Mouse (Mus musculus) heart, embryonic 13.5 days (tissue): Measurements from ENCODE around the gene Rem1. TPM values are rescaled to one million over a fixed set of nuclear protein-coding genes. Genes with fewer than 3 reads are reported as not detected.

Experiments used
- ATAC-seq: fragments of 200-750 bp; cut with Nextera tagmentation; 2 replicates; pipeline ENCODE4 v1.8.0; 2017; ENCODE audit warnings: moderate TSS enrichment; ENCODE audit not compliant: insufficient number of reproducible peaks, low FRiP score, low TSS enrichment; ENCODE audit errors: extremely low read depth
- H3K27ac ChIP-seq: fragments of 300-500 bp; sonication (generic); replicated peaks from 2 replicates; pipeline ENCODE4 v1.5.1; 2015; ENCODE audit warnings: moderate library complexity, mild to moderate bottlenecking, inconsistent platforms
- H3K27me3 ChIP-seq: fragments of 300-500 bp; sonication (generic); replicated peaks from 2 replicates; pipeline ENCODE4 v1.6.1; 2015; ENCODE audit warnings: mild to moderate bottlenecking, inconsistent platforms
- H3K36me3 ChIP-seq: fragments of 300-500 bp; sonication (generic); 2 replicates; pipeline ENCODE4 v1.6.1; 2015; ENCODE audit warnings: mild to moderate bottlenecking, inconsistent platforms
- H3K4me1 ChIP-seq: fragments of 300-500 bp; sonication (generic); 2 replicates; pipeline ENCODE4 v1.6.1; 2015; ENCODE audit warnings: inconsistent platforms
- H3K4me2 ChIP-seq: fragments of 300-500 bp; sonication (generic); 2 replicates; pipeline ENCODE4 v1.6.1; 2015; ENCODE audit warnings: inconsistent platforms, mild to moderate bottlenecking, moderate library complexity
- H3K4me3 ChIP-seq: fragments of 300-500 bp; sonication (generic); 2 replicates; pipeline ENCODE4 v1.5.1; 2015; ENCODE audit warnings: moderate library complexity, mild to moderate bottlenecking, inconsistent platforms
- H3K9ac ChIP-seq: fragments of 300-500 bp; sonication (generic); 2 replicates; pipeline ENCODE4 v1.6.1; 2015; ENCODE audit warnings: inconsistent platforms, mild to moderate bottlenecking, moderate library complexity
- H3K9me3 ChIP-seq: fragments of 300-500 bp; sonication (generic); 2 replicates; pipeline ENCODE4 v1.6.1; 2016; ENCODE audit warnings: inconsistent platforms
- WGBS: fragments of 180-500 bp; shearing (Covaris S2); methylation state at CpG from one replicate; pipeline ENCODE4 v1.1.7; 2015; ENCODE audit warnings: mixed read lengths; 5-methylcytosine and 5-hydroxymethylcytosine counted together
- polyA plus RNA-seq: library from polyadenylated mRNA; unstranded; fragments of >200 nt; fragmentation: Nextera tagmentation; extraction: Ambion mirVana; gene quantifications from 2 replicates; pipeline ENCODE4 v1.2.1, GENCODE M21; 2015

Rem1 gene
- polyA plus RNA-seq, 1 experiment from 2014 or later: 10.5 TPM

DNA sequence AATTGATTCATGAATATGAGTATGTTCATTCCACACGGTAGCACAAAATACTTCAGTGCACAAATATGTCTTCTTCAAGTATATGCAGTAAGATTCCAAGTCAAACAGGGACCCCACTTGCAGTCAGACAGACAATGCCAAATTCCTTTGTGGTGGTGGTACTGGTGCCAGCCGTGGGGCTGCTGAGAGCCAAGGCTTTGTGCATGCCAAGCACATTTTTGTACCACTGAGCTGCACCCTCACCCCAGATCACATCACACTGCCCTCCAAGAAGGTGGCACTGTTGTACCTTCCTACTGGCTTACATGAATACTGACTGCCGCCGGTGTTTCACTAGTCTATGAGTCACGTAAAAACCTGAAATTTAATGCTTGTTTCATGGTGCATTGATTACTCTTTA is 52.2 kb downstream of the Rem1 start:
- H3K4me3 ChIP-seq: no peak overlapping the region
- no peak for ATAC-seq
- H3K4me1 ChIP-seq: peaks cover 37% of the 10 kb centered on the region
- no peaks in the 10 kb centered on the region for H3K27me3 ChIP-seq
- WGBS: 85% methylated on average over 5 of the region's 5 CpGs
- no peaks in the 10 kb centered on the region for H3K9me3 ChIP-seq
- no peak overlapping the region for H3K4me2 ChIP-seq
- H3K27ac ChIP-seq: no peak overlapping the region
- no peak overlapping the region for H3K9ac ChIP-seq
- H3K36me3 ChIP-seq: peaks cover 93% of the 10 kb centered on the region

- Histone ChIP-seq H3K4me2 (no peak overlapping the region), H3K27ac (no peak overlapping the region), H3K36me3 (peaks cover 98% of the 10 kb centered on the region), H3K9ac (peak overlapping the region; percentile 12), H3K9me3 (no peaks in the 10 kb centered on the region), H3K27me3 (no peaks in the 10 kb centered on the region), H3K4me1 (peaks cover 31% of the 10 kb centered on the region), H3K4me3 (no peak overlapping the region)
- no peak; the same call in 1 of the 2 replicates for ATAC-seq
- 76% methylated on average over 8 of the region's 8 CpGs for WGBS
These were observed 53.1 kb downstream of the Rem1 start for GRCm38 (mm10) chr2:152679701-152680355.

- no peak for ATAC-seq
- H3K9ac ChIP-seq: no peak overlapping the region
- H3K9me3 ChIP-seq: peaks cover 5% of the 10 kb centered on the region
- H3K4me2 ChIP-seq: no peak overlapping the region
- no peak overlapping the region for H3K27ac ChIP-seq
- H3K27me3 ChIP-seq: no peaks in the 10 kb centered on the region
- WGBS: 89% methylated on average over 5 of the region's 5 CpGs
- H3K4me3 ChIP-seq: no peak overlapping the region
- peaks cover 34% of the 10 kb centered on the region for H3K4me1 ChIP-seq
- H3K36me3 ChIP-seq: peaks cover 98% of the 10 kb centered on the region
These were observed 56.3 kb downstream of the Rem1 start for GRCm38 (mm10) chr2:152683086-152683485.

Other genes with a start within 250 kb of the Rem1 start
- gene Sox12, start 228.9 kb upstream of the Rem1 start, polyA plus RNA-seq: 8.0 and 8.2 TPM in 2 replicates
- 35.1 and 35.9 TPM in 2 replicates for gene Zcchc3, start 211.9 kb upstream of the Rem1 start, polyA plus RNA-seq
- gene 6820408C15Rik, start 211.4 kb upstream of the Rem1 start, polyA plus RNA-seq: 1.8 and 2.2 TPM in 2 replicates
- not detected in 2 replicates for gene Defb23, start 162.3 kb upstream of the Rem1 start, polyA plus RNA-seq
- not detected in 2 replicates for gene Defb20, start 149.9 kb upstream of the Rem1 start, polyA plus RNA-seq
- not detected in 2 replicates for gene Defb22, start 136.8 kb upstream of the Rem1 start, polyA plus RNA-seq
- gene Defb26, start 115.3 kb upstream of the Rem1 start, polyA plus RNA-seq: not detected in 2 replicates
- not detected in 2 replicates for gene Defb28, start 108.7 kb upstream of the Rem1 start, polyA plus RNA-seq
- gene Defb29, start 86.9 kb upstream of the Rem1 start, polyA plus RNA-seq: not detected in 2 replicates
- not detected in 2 replicates for gene Gm17416, start 57.6 kb upstream of the Rem1 start, polyA plus RNA-seq
- gene Defb21, start 54.2 kb upstream of the Rem1 start, polyA plus RNA-seq: not detected in 2 replicates
- gene Defb19, start 46.6 kb upstream of the Rem1 start, polyA plus RNA-seq: 0.75 and 1.0 TPM in 2 replicates
- gene Defb45, start 27.6 kb upstream of the Rem1 start, polyA plus RNA-seq: not detected in 2 replicates
- not detected in 2 replicates for gene Defb36, start 22.6 kb upstream of the Rem1 start, polyA plus RNA-seq
- 0.68 and 1.1 TPM in 2 replicates for gene Defb25, start 3.9 kb upstream of the Rem1 start, polyA plus RNA-seq
- gene H13, start 42.5 kb downstream of the Rem1 start, polyA plus RNA-seq: 81.9 and 84.7 TPM in 2 replicates
- 23.0 and 25.3 TPM in 2 replicates for gene Mcts2, start 60.1 kb downstream of the Rem1 start, polyA plus RNA-seq
- 56.7 and 58.8 TPM in 2 replicates for gene Id1, start 109.3 kb downstream of the Rem1 start, polyA plus RNA-seq
- 11.8 and 13.4 TPM in 2 replicates for gene Cox4i2, start 127.2 kb downstream of the Rem1 start, polyA plus RNA-seq
- 59.6 and 62.8 TPM in 2 replicates for gene Bcl2l1, start 204.8 kb downstream of the Rem1 start, polyA plus RNA-seq
- 51.1 and 55.5 TPM in 2 replicates for gene Tpx2, start 221.0 kb downstream of the Rem1 start, polyA plus RNA-seq